Mouse (Mus musculus) midbrain, embryonic 10.5 days (tissue): ENCODE results near the gene Naa25. TPM values are rescaled to one million over a fixed set of nuclear protein-coding genes. Genes with fewer than 3 reads are reported as not detected.

Experiments
- DNase-seq: peaks from one replicate; pipeline ENCODE4 v3.0.0-alpha.2; 2017; ENCODE audit warnings: low spot score
- H3K27ac ChIP-seq: fragments of 300-500 bp; sonication (generic); replicated peaks from 2 replicates; pipeline ENCODE4 v1.5.1; 2016; ENCODE audit warnings: mild to moderate bottlenecking
- H3K27me3 ChIP-seq: fragments of 300-500 bp; sonication (generic); 2 replicates; pipeline ENCODE4 v1.6.1; 2016; ENCODE audit warnings: low read depth, mild to moderate bottlenecking; ENCODE audit not compliant: poor library complexity, severe bottlenecking
- H3K36me3 ChIP-seq: fragments of 300-500 bp; sonication (generic); 2 replicates; pipeline ENCODE4 v1.6.1; 2016; ENCODE audit warnings: mild to moderate bottlenecking, moderate library complexity
- H3K4me1 ChIP-seq: fragments of 300-500 bp; sonication (generic); 2 replicates; pipeline ENCODE4 v1.6.1; 2016
- H3K4me3 ChIP-seq: fragments of 300-500 bp; sonication (generic); 2 replicates; pipeline ENCODE4 v1.5.1; 2016; ENCODE audit warnings: mild to moderate bottlenecking, moderate library complexity
- H3K9me3 ChIP-seq: fragments of 300-500 bp; sonication (generic); replicated peaks from 2 replicates; pipeline ENCODE4 v1.6.1; 2016; ENCODE audit warnings: mild to moderate bottlenecking
- WGBS: fragments of 180-500 bp; shearing (Covaris S2); methylation state at CpG from one replicate; pipeline ENCODE4 v1.1.7; 2016; 5-methylcytosine and 5-hydroxymethylcytosine counted together
- polyA plus RNA-seq: library from polyadenylated mRNA; unstranded; fragments of >200 nt; fragmentation: Nextera tagmentation; extraction: Ambion mirVana; gene quantifications from 2 replicates; pipeline ENCODE4 v1.2.1, GENCODE M21; 2016

The Naa25 gene
- polyA plus RNA-seq, 1 experiment from 2014 or later: 54.7 TPM

- Histone ChIP-seq H3K4me1 (peaks cover 23% of the 10 kb centered on the region), H3K36me3 (peaks cover 42% of the 10 kb centered on the region), H3K9me3 (peaks cover 6% of the 10 kb centered on the region; the same call in 1 of the 2 replicates), H3K27ac (peak overlapping the region; percentile 88; the same call in 1 of the 2 replicates), H3K4me3 (peak overlapping the region; percentile 72), H3K27me3 (peaks cover 17% of the 10 kb centered on the region)
- WGBS: 75% methylated on average over 10 of the region's 10 CpGs
- no peak for DNase-seq
Observed at GRCm38 (mm10) chr5:121383857-121384756, 13.6 kb upstream of the Naa25 start.

- Histone ChIP-seq H3K9me3 (peaks cover 6% of the 10 kb centered on the region; the same call in 1 of the 2 replicates), H3K27me3 (peaks cover 17% of the 10 kb centered on the region), H3K36me3 (peaks cover 34% of the 10 kb centered on the region), H3K4me1 (peaks cover 28% of the 10 kb centered on the region), H3K27ac (peak overlapping the region; percentile 88), H3K4me3 (peak overlapping the region; percentile 72)
- 3% methylated on average over 43 of the region's 47 CpGs for WGBS
- DNase-seq: peak; percentile 66
Observed at GRCm38 (mm10) chr5:121384757-121385460, 12.8 kb upstream of the Naa25 start.

- peaks cover 17% of the 10 kb centered on the region for H3K27me3 ChIP-seq
- WGBS: under 1% methylated on average over 43 of the region's 45 CpGs
Observed at GRCm38 (mm10) chr5:121385461-121386119, 12.1 kb upstream of the Naa25 start, which contains the start of gene Trafd1. Gene Trafd1, minus strand, starts transcription at chr5:121385632.

GRCm38 (mm10) chr5:121386120-121386909, 11.4 kb upstream of the Naa25 start:
- Histone ChIP-seq H3K4me3 (peak overlapping the region; percentile 72), H3K36me3 (peaks cover 21% of the 10 kb centered on the region), H3K27ac (no peak overlapping the region), H3K9me3 (no peaks in the 10 kb centered on the region), H3K4me1 (peaks cover 28% of the 10 kb centered on the region), H3K27me3 (peaks cover 17% of the 10 kb centered on the region)
- 38% methylated on average over 22 of the region's 22 CpGs for WGBS
- no peak for DNase-seq

More at GRCm38 (mm10) chr5:121385461-121386119, 12.1 kb upstream of the Naa25 start, which contains the start of gene Trafd1:
- Histone ChIP-seq H3K4me1 (peaks cover 28% of the 10 kb centered on the region), H3K36me3 (peaks cover 28% of the 10 kb centered on the region), H3K27ac (peak within 1 kb of the TSS; percentile 88), H3K9me3 (peaks cover 5% of the 10 kb centered on the region; the same call in 1 of the 2 replicates), H3K4me3 (peak within 1 kb of the TSS; percentile 72)
- DNase-seq: peak; percentile 94

GRCm38 (mm10) chr5:121387126-121387525, 10.6 kb upstream of the Naa25 start:
- DNase-seq: no peak
- peaks cover 28% of the 10 kb centered on the region for H3K4me1 ChIP-seq
- no peaks in the 10 kb centered on the region for H3K9me3 ChIP-seq
- WGBS: 81% methylated on average over 4 of the region's 4 CpGs
- no peak overlapping the region for H3K27ac ChIP-seq
- H3K36me3 ChIP-seq: peaks cover 13% of the 10 kb centered on the region
- H3K4me3 ChIP-seq: no peak overlapping the region
- peaks cover 17% of the 10 kb centered on the region for H3K27me3 ChIP-seq

GRCm38 (mm10) chr5:121389106-121389505, 8.6 kb upstream of the Naa25 start:
- Histone ChIP-seq H3K4me3 (no peak overlapping the region), H3K27me3 (peaks cover 17% of the 10 kb centered on the region), H3K27ac (no peak overlapping the region), H3K36me3 (no peaks in the 10 kb centered on the region), H3K4me1 (peaks cover 24% of the 10 kb centered on the region), H3K9me3 (no peaks in the 10 kb centered on the region)
- 71% methylated on average over 7 of the region's 7 CpGs for WGBS
- DNase-seq: no peak

GRCm38 (mm10) chr5:121389691-121390090, 8.0 kb upstream of the Naa25 start:
- DNase-seq: no peak
- no peak overlapping the region for H3K4me3 ChIP-seq
- H3K9me3 ChIP-seq: no peaks in the 10 kb centered on the region
- no peaks in the 10 kb centered on the region for H3K36me3 ChIP-seq
- H3K4me1 ChIP-seq: peaks cover 19% of the 10 kb centered on the region
- no peak overlapping the region for H3K27ac ChIP-seq
- peaks cover 17% of the 10 kb centered on the region for H3K27me3 ChIP-seq

- H3K27me3 ChIP-seq: no peaks in the 10 kb centered on the region
- no peak overlapping the region for H3K27ac ChIP-seq
- H3K4me3 ChIP-seq: no peak overlapping the region
- no peaks in the 10 kb centered on the region for H3K36me3 ChIP-seq
- no peak for DNase-seq
- no peaks in the 10 kb centered on the region for H3K9me3 ChIP-seq
- H3K4me1 ChIP-seq: peaks cover 12% of the 10 kb centered on the region; the same call in 1 of the 2 replicates
- WGBS: 63% methylated on average over 16 of the region's 16 CpGs
Observed at GRCm38 (mm10) chr5:121392667-121393380, 4.9 kb upstream of the Naa25 start.

GRCm38 (mm10) chr5:121393402-121393801, 4.3 kb upstream of the Naa25 start:
- no peaks in the 10 kb centered on the region for H3K27me3 ChIP-seq
- no peak overlapping the region for H3K27ac ChIP-seq
- no peaks in the 10 kb centered on the region for H3K36me3 ChIP-seq
- 80% methylated on average over 3 of the region's 3 CpGs for WGBS
- no peak overlapping the region for H3K4me3 ChIP-seq
- DNase-seq: no peak
- H3K9me3 ChIP-seq: no peaks in the 10 kb centered on the region
- peaks cover 13% of the 10 kb centered on the region for H3K4me1 ChIP-seq

- no peaks in the 10 kb centered on the region for H3K27me3 ChIP-seq
- peaks cover 10% of the 10 kb centered on the region for H3K36me3 ChIP-seq
- H3K9me3 ChIP-seq: no peaks in the 10 kb centered on the region
- peaks cover 25% of the 10 kb centered on the region for H3K4me1 ChIP-seq
- no peak for DNase-seq
- H3K27ac ChIP-seq: no peak overlapping the region
- 82% methylated on average over 5 of the region's 5 CpGs for WGBS
- no peak overlapping the region for H3K4me3 ChIP-seq
Observed at GRCm38 (mm10) chr5:121395621-121396020, 2.1 kb upstream of the Naa25 start.

- peak; percentile 66 for DNase-seq
- under 1% methylated on average over 67 of the region's 67 CpGs for WGBS
- peaks cover 25% of the 10 kb centered on the region for H3K4me1 ChIP-seq
- peak overlapping the region; percentile 99 for H3K4me3 ChIP-seq
- H3K36me3 ChIP-seq: peaks cover 37% of the 10 kb centered on the region
- peak overlapping the region; percentile 91 for H3K27ac ChIP-seq
- H3K9me3 ChIP-seq: no peaks in the 10 kb centered on the region
- H3K27me3 ChIP-seq: no peaks in the 10 kb centered on the region
Observed at GRCm38 (mm10) chr5:121398146-121398964, 619 bp downstream of the Naa25 start.
